Mouse (Mus musculus) kidney, adult 18-20 months (tissue): ENCODE results near the gene Atg4a-ps.
A peak's percentile ranks its signal among the peaks of the same experiment; 100 is the strongest.
"Not testable (repeated sequence)": the region's sequence is repeated elsewhere in the genome, so short reads cannot be mapped to it uniquely, and the experiment has no call there.

ENCODE experiments used
- DNase-seq: peaks from one replicate; pipeline ENCODE4 v3.0.0; 2021

The Atg4a-ps gene

GRCm38 (mm10) chr3:103645968-103646367 is at the start of gene Atg4a-ps:
TSS of gene Atg4a-ps (minus strand) at chr3:103646068.
- DNase-seq: not testable (repeated sequence)

- no peak for DNase-seq
Measured at GRCm38 (mm10) chr3:103695556-103695955, 49.7 kb upstream of the Atg4a-ps start.

- DNase-seq: peak; percentile 3
Measured at GRCm38 (mm10) chr3:103690506-103690905, 44.6 kb upstream of the Atg4a-ps start.

- DNase-seq: no peak
Measured at GRCm38 (mm10) chr3:103689043-103689442, 43.2 kb upstream of the Atg4a-ps start.

GRCm38 (mm10) chr3:103683966-103684319 is 38.1 kb upstream of the Atg4a-ps start:
- DNase-seq: no peak

GRCm38 (mm10) chr3:103683234-103683965 is 37.5 kb upstream of the Atg4a-ps start:
- no peak for DNase-seq

GRCm38 (mm10) chr3:103682473-103682872 is 36.6 kb upstream of the Atg4a-ps start:
- no peak for DNase-seq

- no peak for DNase-seq
Measured at GRCm38 (mm10) chr3:103678811-103679210, 32.9 kb upstream of the Atg4a-ps start.

GRCm38 (mm10) chr3:103672716-103673115 is 26.8 kb upstream of the Atg4a-ps start:
- no peak for DNase-seq

GRCm38 (mm10) chr3:103672113-103672512 is 26.2 kb upstream of the Atg4a-ps start:
- no peak for DNase-seq

- no peak for DNase-seq
Measured at GRCm38 (mm10) chr3:103663385-103663784, 17.5 kb upstream of the Atg4a-ps start.

GRCm38 (mm10) chr3:103661714-103662113 is 15.8 kb upstream of the Atg4a-ps start:
- no peak for DNase-seq

GRCm38 (mm10) chr3:103660012-103660411 is 14.1 kb upstream of the Atg4a-ps start:
- no peak for DNase-seq

GRCm38 (mm10) chr3:103650406-103650805 is 4.5 kb upstream of the Atg4a-ps start:
- no peak for DNase-seq

GRCm38 (mm10) chr3:103649716-103650115 is 3.8 kb upstream of the Atg4a-ps start:
- no peak for DNase-seq

- DNase-seq: no peak
Measured at GRCm38 (mm10) chr3:103648486-103648885, 2.6 kb upstream of the Atg4a-ps start.

GRCm38 (mm10) chr3:103647164-103647867 is 1.4 kb upstream of the Atg4a-ps start:
- no peak for DNase-seq

- no peak for DNase-seq
Measured at GRCm38 (mm10) chr3:103641301-103641700, 4.6 kb downstream of the Atg4a-ps start.

GRCm38 (mm10) chr3:103640226-103640803 is 5.6 kb downstream of the Atg4a-ps start:
- no peak for DNase-seq

GRCm38 (mm10) chr3:103637641-103638040 is 8.2 kb downstream of the Atg4a-ps start:
- no peak for DNase-seq

- DNase-seq: no peak
Measured at GRCm38 (mm10) chr3:103634256-103634655, 11.6 kb downstream of the Atg4a-ps start.

GRCm38 (mm10) chr3:103633831-103634230 is 12.0 kb downstream of the Atg4a-ps start:
- DNase-seq: no peak

- DNase-seq: no peak
Measured at GRCm38 (mm10) chr3:103633124-103633523, 12.7 kb downstream of the Atg4a-ps start.

GRCm38 (mm10) chr3:103627661-103628060 is 18.2 kb downstream of the Atg4a-ps start:
- DNase-seq: no peak
